Mouse (Mus musculus) midbrain, embryonic 13.5 days (tissue): ENCODE measurements around the gene Nsf. TPM values are rescaled to one million over a fixed set of nuclear protein-coding genes. Genes with fewer than 3 reads are reported as not detected.

Experiments
- ATAC-seq: fragments of 200-750 bp; cut with Nextera tagmentation; 2 replicates; pipeline ENCODE4 v1.8.0; 2017; ENCODE audit warnings: mild to moderate bottlenecking, moderate TSS enrichment, moderate library complexity
- H3K27ac ChIP-seq: fragments of 300-500 bp; sonication (generic); 2 replicates; pipeline ENCODE4 v1.5.1; 2015; ENCODE audit warnings: inconsistent platforms, mild to moderate bottlenecking, moderate library complexity
- H3K27me3 ChIP-seq: fragments of 300-500 bp; sonication (generic); 2 replicates; pipeline ENCODE4 v1.6.1; 2015; ENCODE audit warnings: mild to moderate bottlenecking, inconsistent platforms
- H3K36me3 ChIP-seq: fragments of 300-500 bp; sonication (generic); 2 replicates; pipeline ENCODE4 v1.6.1; 2015; ENCODE audit warnings: mild to moderate bottlenecking, inconsistent platforms
- H3K4me1 ChIP-seq: fragments of 300-500 bp; sonication (generic); replicated peaks from 2 replicates; pipeline ENCODE4 v1.6.1; 2015; ENCODE audit warnings: inconsistent platforms
- H3K4me2 ChIP-seq: fragments of 300-500 bp; sonication (generic); replicated peaks from 2 replicates; pipeline ENCODE4 v1.6.1; 2015; ENCODE audit warnings: moderate library complexity, mild to moderate bottlenecking, inconsistent platforms
- H3K4me3 ChIP-seq: fragments of 300-500 bp; sonication (generic); replicated peaks from 2 replicates; pipeline ENCODE4 v1.5.1; 2015; ENCODE audit warnings: mild to moderate bottlenecking, inconsistent platforms
- H3K9ac ChIP-seq: fragments of 300-500 bp; sonication (generic); replicated peaks from 2 replicates; pipeline ENCODE4 v1.6.1; 2015; ENCODE audit warnings: mild to moderate bottlenecking, inconsistent platforms
- H3K9me3 ChIP-seq: fragments of 300-500 bp; sonication (generic); 2 replicates; pipeline ENCODE4 v1.6.1; 2016; ENCODE audit warnings: mild to moderate bottlenecking, inconsistent platforms
- WGBS: fragments of 180-500 bp; shearing (Covaris S2); methylation state at CpG from one replicate; pipeline ENCODE4 v1.1.7; 2015; 5-methylcytosine and 5-hydroxymethylcytosine counted together
- polyA plus RNA-seq: library from polyadenylated mRNA; unstranded; fragments of >200 nt; fragmentation: Nextera tagmentation; extraction: Ambion mirVana; gene quantifications from 2 replicates; pipeline ENCODE4 v1.2.1, GENCODE M21; 2015

The Nsf gene
- polyA plus RNA-seq, 1 experiment from 2014 or later: 113 TPM

DNA sequence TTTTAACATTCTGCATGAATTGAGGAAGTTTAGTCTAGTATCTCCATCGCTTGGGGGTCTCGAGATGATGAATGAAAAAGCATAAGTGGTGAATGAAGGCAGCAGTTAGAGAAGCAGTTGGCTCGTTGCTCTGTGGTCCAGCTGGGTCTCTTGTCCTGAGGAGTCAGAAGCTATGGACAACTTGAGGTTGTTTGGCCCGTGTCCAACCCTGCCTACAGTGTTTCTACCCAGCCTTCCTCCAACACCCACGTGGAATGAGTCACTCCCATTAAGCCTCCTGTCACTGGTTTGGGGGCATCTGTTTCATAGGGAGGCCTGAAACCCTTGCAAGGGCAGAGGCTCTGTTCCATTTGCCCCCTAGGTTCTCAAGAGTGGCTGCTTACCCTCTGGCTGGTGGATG is 163.9 kb downstream of the Nsf start:
- Histone ChIP-seq H3K4me3 (no peak overlapping the region), H3K4me2 (no peak overlapping the region), H3K4me1 (no peaks in the 10 kb centered on the region; the same call in 1 of the 2 replicates), H3K27ac (no peak overlapping the region), H3K9me3 (no peaks in the 10 kb centered on the region), H3K36me3 (no peaks in the 10 kb centered on the region), H3K9ac (no peak overlapping the region), H3K27me3 (peaks cover 7% of the 10 kb centered on the region)
- 85% methylated on average over 5 of the region's 5 CpGs for WGBS
- ATAC-seq: no peak

DNA sequence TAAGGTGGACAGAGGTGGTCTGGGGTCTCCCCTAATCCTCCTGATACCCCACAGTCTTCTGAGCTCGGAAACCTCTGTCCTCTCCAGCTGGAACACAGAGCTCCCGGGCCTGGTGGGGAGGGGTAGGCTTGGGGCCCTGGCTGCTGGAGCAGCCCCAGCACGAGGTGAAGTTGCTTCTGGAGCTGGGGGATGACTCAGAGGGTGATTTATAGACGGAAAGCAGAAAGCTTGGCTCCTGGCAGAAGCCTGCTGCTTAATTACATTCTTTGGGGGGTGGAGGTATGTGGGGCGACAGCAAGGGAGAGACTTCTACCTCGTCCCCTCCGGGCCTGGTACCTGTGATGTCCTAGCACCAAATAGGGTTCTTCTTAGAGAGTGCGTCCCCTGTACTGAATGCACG is 173.7 kb downstream of the Nsf start:
- no peak overlapping the region for H3K27ac ChIP-seq
- H3K9ac ChIP-seq: no peak overlapping the region
- H3K36me3 ChIP-seq: no peaks in the 10 kb centered on the region
- no peak for ATAC-seq
- no peak overlapping the region for H3K4me2 ChIP-seq
- H3K27me3 ChIP-seq: peaks cover 28% of the 10 kb centered on the region
- no peak overlapping the region for H3K4me3 ChIP-seq
- H3K9me3 ChIP-seq: no peaks in the 10 kb centered on the region
- peaks cover 33% of the 10 kb centered on the region for H3K4me1 ChIP-seq
- 77% methylated on average over 9 of the region's 9 CpGs for WGBS

DNA sequence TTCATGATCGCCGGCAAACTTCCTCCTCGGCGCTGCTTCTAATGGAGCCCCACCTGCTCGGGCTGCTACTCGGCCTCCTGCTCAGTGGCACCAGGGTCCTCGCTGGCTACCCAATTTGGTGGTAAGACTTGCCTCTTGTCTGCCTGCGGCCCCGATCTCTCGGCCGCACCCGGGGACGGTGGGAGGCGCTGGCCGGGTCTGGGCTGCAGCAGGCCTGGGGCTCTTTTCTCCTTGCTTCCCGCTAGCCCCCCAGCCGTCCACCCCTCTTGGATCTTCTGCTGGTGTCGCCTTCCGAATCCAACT is 179.7 kb downstream of the Nsf start:
- peak overlapping the region; percentile 84 for H3K4me2 ChIP-seq
- peaks cover 85% of the 10 kb centered on the region for H3K27me3 ChIP-seq
- H3K27ac ChIP-seq: peak overlapping the region; percentile 80
- no peaks in the 10 kb centered on the region for H3K9me3 ChIP-seq
- H3K4me3 ChIP-seq: peak overlapping the region; percentile 54
- H3K4me1 ChIP-seq: peaks cover 75% of the 10 kb centered on the region
- ATAC-seq: peak; percentile 41; the same call in 1 of the 2 replicates
- WGBS: 0% methylated on average over 19 of the region's 19 CpGs
- H3K9ac ChIP-seq: peak overlapping the region; percentile 75
- H3K36me3 ChIP-seq: no peaks in the 10 kb centered on the region

DNA sequence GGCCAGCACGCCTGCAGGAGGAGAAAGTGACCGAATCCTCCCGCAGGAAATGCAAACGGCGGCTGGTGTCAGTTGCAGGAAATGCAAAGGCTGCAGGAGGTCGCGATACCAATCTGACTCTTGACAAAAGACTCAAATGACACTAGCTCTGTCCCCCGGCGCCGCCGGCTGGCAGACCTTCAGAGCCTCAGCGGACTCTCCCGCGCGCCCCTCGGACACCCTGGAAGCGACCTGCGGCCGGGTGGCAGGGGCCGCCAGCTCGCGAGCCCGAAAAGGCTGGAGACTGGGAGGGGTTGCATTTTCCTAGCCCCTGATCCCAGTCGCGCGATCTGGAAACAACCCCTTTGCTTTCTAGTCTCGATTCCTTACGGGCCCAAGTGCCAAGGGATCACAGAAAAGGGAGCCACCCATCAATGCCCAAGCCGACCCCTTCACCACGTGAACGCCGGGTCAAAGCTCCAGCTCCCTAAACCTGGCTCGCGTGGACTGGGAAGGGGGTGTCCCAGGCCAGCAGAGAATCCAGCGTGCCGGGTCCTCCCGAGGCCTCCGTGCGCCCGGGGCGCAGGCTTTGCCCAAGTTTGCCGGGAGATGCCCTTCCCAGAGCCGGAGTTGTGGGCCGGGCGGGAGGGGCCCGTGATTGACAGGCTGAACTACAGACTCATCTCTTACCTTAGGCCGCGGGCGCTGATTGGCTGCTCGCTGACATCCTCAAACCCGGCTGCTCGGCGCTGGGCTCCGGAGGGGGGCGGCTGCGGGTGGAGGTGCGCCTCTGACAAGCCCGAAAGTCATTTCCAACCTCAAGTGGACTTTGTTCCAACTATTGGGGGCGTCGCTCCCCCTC is 180.2 kb downstream of the Nsf start, which contains the start of gene Wnt3:
TSS of gene Wnt3 (plus strand) at position 764 of the 841 bp plus-strand sequence.
- H3K36me3 ChIP-seq: no peaks in the 10 kb centered on the region
- H3K9ac ChIP-seq: peak within 1 kb of the TSS; percentile 75
- H3K4me1 ChIP-seq: peaks cover 75% of the 10 kb centered on the region
- peak; percentile 78 for ATAC-seq
- H3K27me3 ChIP-seq: peaks cover 90% of the 10 kb centered on the region
- H3K4me3 ChIP-seq: peak within 1 kb of the TSS; percentile 54
- H3K4me2 ChIP-seq: peak within 1 kb of the TSS; percentile 84
- H3K27ac ChIP-seq: peak within 1 kb of the TSS; percentile 80
- WGBS: under 1% methylated on average over 60 of the region's 60 CpGs
- H3K9me3 ChIP-seq: no peaks in the 10 kb centered on the region

DNA sequence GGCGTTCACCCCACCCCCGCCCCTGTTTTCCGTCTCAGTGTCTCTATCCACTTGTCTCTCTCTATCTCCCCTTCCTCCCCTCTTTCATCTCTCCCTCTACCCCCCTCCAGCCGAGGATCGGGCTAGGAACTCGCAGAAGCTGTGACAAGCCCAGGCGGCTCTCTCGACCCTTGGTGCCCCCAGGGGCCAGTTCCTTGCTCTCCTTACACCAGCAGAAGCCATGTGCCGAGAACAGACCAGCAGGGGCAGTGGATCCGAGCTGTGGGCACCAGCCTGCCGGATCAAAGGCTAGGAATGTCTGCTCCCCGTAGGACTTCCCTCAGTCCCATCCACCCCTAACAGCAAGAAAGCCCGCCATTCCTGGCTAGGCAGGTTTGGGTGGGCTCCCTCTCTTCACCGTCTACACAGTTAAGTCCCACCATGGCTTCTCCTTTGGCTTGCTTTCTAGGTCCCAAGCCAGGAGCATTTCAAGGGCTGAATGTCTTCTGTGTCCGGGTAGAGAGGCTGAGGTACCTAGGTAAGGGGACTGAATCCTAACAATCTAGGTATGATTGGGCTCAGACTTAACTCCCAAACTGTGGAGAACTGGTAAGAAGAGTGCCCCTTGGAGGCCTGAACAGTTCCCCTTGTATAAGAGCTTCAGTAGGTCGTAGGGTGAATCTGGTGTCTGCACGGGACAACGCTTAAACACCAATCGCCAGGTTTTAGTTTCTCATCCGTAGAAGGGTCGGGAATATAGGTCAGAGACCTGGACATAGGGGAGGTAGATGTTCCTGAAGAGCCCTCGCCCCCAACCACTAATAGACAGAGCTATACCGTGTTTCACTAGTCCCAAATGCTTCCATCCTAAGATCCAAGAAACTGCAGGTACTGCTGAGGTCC is 181.1 kb downstream of the Nsf start:
- peak overlapping the region; percentile 54 for H3K4me3 ChIP-seq
- H3K9me3 ChIP-seq: no peaks in the 10 kb centered on the region
- peaks cover 72% of the 10 kb centered on the region for H3K4me1 ChIP-seq
- no peaks in the 10 kb centered on the region for H3K36me3 ChIP-seq
- H3K27ac ChIP-seq: peak overlapping the region; percentile 58
- peak overlapping the region; percentile 75 for H3K9ac ChIP-seq
- no peak for ATAC-seq
- peaks cover 90% of the 10 kb centered on the region for H3K27me3 ChIP-seq
- H3K4me2 ChIP-seq: peak overlapping the region; percentile 84
- WGBS: 2% methylated on average over 23 of the region's 23 CpGs

Other genes with a start within 250 kb of the Nsf start
- gene Wnt9b, start 204.2 kb downstream of the Nsf start, polyA plus RNA-seq: 0.50 and 0.52 TPM in 2 replicates
- gene Wnt3, start 179.9 kb downstream of the Nsf start, polyA plus RNA-seq: 15.7 and 18.6 TPM in 2 replicates
- 195 and 211 TPM in 2 replicates for gene Arf2, start 12.7 kb upstream of the Nsf start, polyA plus RNA-seq
- gene Crhr1, start 178.8 kb upstream of the Nsf start, polyA plus RNA-seq: 2.2 and 2.3 TPM in 2 replicates
- not detected in 2 replicates for gene Sppl2c, start 232.3 kb upstream of the Nsf start, polyA plus RNA-seq